Mouse (Mus musculus): Measurements from ENCODE around the gene Mup17.
"Not testable (repeated sequence)": the region's sequence is repeated elsewhere in the genome, so short reads cannot be mapped to it uniquely, and the experiment has no call there.

- TF ChIP-seq EP300 (IDR thresholded peaks at IDR 0.05; ENCODE audit: low read depth in 1 of 2, low read length in 2 of 2); CTCF (IDR thresholded peaks at IDR 0.05 in 2 of 3, conservative IDR thresholded peaks at IDR 0.05 in 1 of 3; ENCODE audit: control insufficient read depth in 1 of 3, insufficient read depth in 1 of 3, low read depth in 2 of 3, low read length in 3 of 3, poor library complexity in 1 of 3, severe bottlenecking in 1 of 3); BHLHE40 (IDR thresholded peaks at IDR 0.05; ENCODE audit: borderline replicate concordance, low read depth, low read length); GATA1 (IDR thresholded peaks at IDR 0.05; ENCODE audit: low read depth, low read length); SMC3 (IDR thresholded peaks at IDR 0.05; ENCODE audit: low read depth, low read length); TCF12 (IDR thresholded peaks at IDR 0.05; ENCODE audit: low read depth, low read length); POLR2A (IDR thresholded peaks at IDR 0.05; ENCODE audit: control insufficient read depth in 1 of 2, insufficient read depth in 1 of 2, low read depth in 1 of 2, low read length in 2 of 2, poor library complexity in 1 of 2); MEF2A (IDR thresholded peaks at IDR 0.05; ENCODE audit: extremely low read depth, insufficient replicate concordance, low read depth, low read length, poor library complexity, severe bottlenecking); CHD1 (IDR thresholded peaks at IDR 0.05; ENCODE audit: low read depth, low read length); SIN3A (IDR thresholded peaks at IDR 0.05; ENCODE audit: low read length): not testable (repeated sequence)
Observed at GRCm38 (mm10) chr4:61571561-61571960, 24.1 kb downstream of the Mup17 start.

All from MEL (cell line).